Mouse (Mus musculus) megakaryocyte-erythroid progenitor cell, adult 5 weeks (primary cell): Measurements from ENCODE around the gene Gm9767. TPM values are rescaled to one million over a fixed set of nuclear protein-coding genes. Genes with fewer than 3 reads are reported as not detected.

Experiments
- polyA plus RNA-seq: library from polyadenylated mRNA; stranded (reverse); fragments of >175 nt; gene quantifications from 2 replicates; pipeline ENCODE4 v1.2.3, GENCODE M21; 2012

Gm9767 gene
- polyA plus RNA-seq, result not detected in 2 replicates

GRCm38 (mm10) chr10:26077671-26078481 is at the start of gene Gm9767:
Gene Gm9767 (plus strand): TSS chr10:26078255.

GRCm38 (mm10) chr10:26078521-26079142 is 577 bp downstream of the Gm9767 start, which contains the start of gene Tmem200a:
Gene Tmem200a (minus strand): TSS chr10:26079052.

Other genes starting within 250 kb of the Gm9767 start
- gene Tmem200a, start 797 bp downstream of the Gm9767 start, polyA plus RNA-seq, result 0.04 TPM in 1 of 2 replicates, not detected in the other
- gene Samd3, start 151.5 kb downstream of the Gm9767 start, polyA plus RNA-seq, result 0.28 and 0.36 TPM in 2 replicates